Mouse (Mus musculus) forebrain, embryonic 15.5 days (tissue): ENCODE measurements at regions not wholly inside any gene's neighbourhood (a gene's known extent, or its start where the extent isn't known, plus 50 kb on each side); places are given as distances from the start of the nearest gene placed in this dataset.

Experiments
- ATAC-seq: fragments of 200-750 bp; cut with Nextera tagmentation; replicated peaks from 2 replicates; pipeline ENCODE4 v1.8.0; 2017; ENCODE audit warnings: mild to moderate bottlenecking, moderate TSS enrichment, moderate library complexity
- H3K27ac ChIP-seq: fragments of 300-500 bp; sonication (generic); replicated peaks from 2 replicates; pipeline ENCODE4 v1.5.1; 2015; ENCODE audit warnings: mild to moderate bottlenecking, inconsistent platforms
- H3K27me3 ChIP-seq: fragments of 300-500 bp; sonication (generic); 2 replicates; pipeline ENCODE4 v1.6.1; 2015; ENCODE audit warnings: inconsistent platforms
- H3K36me3 ChIP-seq: fragments of 300-500 bp; sonication (generic); 2 replicates; pipeline ENCODE4 v1.6.1; 2015; ENCODE audit warnings: mild to moderate bottlenecking, inconsistent platforms
- H3K4me1 ChIP-seq: fragments of 300-500 bp; sonication (generic); 2 replicates; pipeline ENCODE4 v1.6.1; 2015; ENCODE audit warnings: inconsistent platforms
- H3K4me2 ChIP-seq: fragments of 300-500 bp; sonication (generic); replicated peaks from 2 replicates; pipeline ENCODE4 v1.6.1; 2015; ENCODE audit warnings: mild to moderate bottlenecking, inconsistent platforms
- H3K4me3 ChIP-seq: fragments of 300-500 bp; sonication (generic); 2 replicates; pipeline ENCODE4 v1.5.1; 2015; ENCODE audit warnings: mild to moderate bottlenecking, inconsistent platforms
- H3K9ac ChIP-seq: fragments of 300-500 bp; sonication (generic); replicated peaks from 2 replicates; pipeline ENCODE4 v1.6.1; 2015; ENCODE audit warnings: mild to moderate bottlenecking, inconsistent platforms
- H3K9me3 ChIP-seq: fragments of 300-500 bp; sonication (generic); 2 replicates; pipeline ENCODE4 v1.6.1; 2016; ENCODE audit warnings: inconsistent platforms
- WGBS: fragments of 180-500 bp; shearing (Covaris S2); methylation state at CpG from one replicate; pipeline ENCODE4 v1.1.7; 2015; ENCODE audit warnings: mixed read lengths; 5-methylcytosine and 5-hydroxymethylcytosine counted together

- Histone ChIP-seq H3K27ac (no peak overlapping the region), H3K4me3 (no peak overlapping the region), H3K4me1 (no peaks in the 10 kb centered on the region), H3K36me3 (no peaks in the 10 kb centered on the region), H3K9me3 (no peaks in the 10 kb centered on the region), H3K4me2 (no peak overlapping the region), H3K9ac (no peak overlapping the region), H3K27me3 (no peaks in the 10 kb centered on the region)
- ATAC-seq: no peak
Measured at GRCm38 (mm10) chr15:43581246-43581645, 3447.1 kb downstream of the 9330182O14Rik start.

DNA sequence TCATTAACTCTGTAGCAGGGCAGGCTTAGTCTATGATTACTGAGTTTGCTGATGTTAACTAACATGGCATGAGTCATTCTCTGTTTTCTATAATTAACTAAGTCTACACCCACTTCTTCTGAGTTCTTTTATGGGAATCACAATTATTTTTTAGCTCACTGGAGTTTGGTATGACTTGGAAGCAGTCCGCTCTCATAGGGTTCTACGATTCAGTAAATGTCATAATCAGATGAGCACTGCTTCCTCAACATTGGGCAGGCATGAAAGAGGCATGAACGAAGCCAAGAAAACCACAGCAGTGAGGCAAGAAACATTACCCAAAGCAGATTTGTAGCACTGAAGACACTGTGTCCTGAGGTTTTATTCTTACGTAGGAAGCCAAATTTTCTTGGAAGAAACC is 3451.6 kb downstream of the 9330182O14Rik start:
- no peak overlapping the region for H3K9ac ChIP-seq
- no peaks in the 10 kb centered on the region for H3K4me1 ChIP-seq
- H3K36me3 ChIP-seq: no peaks in the 10 kb centered on the region
- H3K27me3 ChIP-seq: no peaks in the 10 kb centered on the region
- no peaks in the 10 kb centered on the region for H3K9me3 ChIP-seq
- no peak overlapping the region for H3K27ac ChIP-seq
- H3K4me2 ChIP-seq: no peak overlapping the region
- ATAC-seq: no peak
- H3K4me3 ChIP-seq: no peak overlapping the region
- WGBS: 92% methylated on average over 4 of the region's 4 CpGs

DNA sequence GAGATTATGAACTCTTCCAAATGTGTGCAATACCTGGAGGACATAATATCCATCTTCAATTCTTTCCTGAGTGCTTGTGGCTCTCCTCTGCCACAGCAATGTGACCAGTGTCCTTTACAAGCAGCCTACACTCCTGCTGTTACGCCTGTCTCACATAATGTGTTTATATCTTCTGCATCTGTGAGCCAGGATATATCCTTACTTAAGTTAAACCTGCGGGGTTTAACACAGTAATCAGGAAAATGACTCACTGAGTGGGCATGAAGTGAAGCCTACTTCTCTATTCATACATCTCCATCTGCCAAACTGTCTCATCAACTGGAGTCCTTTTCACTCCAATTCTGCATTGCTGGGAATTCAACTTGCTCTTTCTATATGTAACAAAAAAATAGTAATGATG is 3453.9 kb downstream of the 9330182O14Rik start:
- Histone ChIP-seq H3K9me3 (no peaks in the 10 kb centered on the region), H3K36me3 (no peaks in the 10 kb centered on the region), H3K4me1 (no peaks in the 10 kb centered on the region), H3K9ac (no peak overlapping the region), H3K4me2 (no peak overlapping the region), H3K27ac (no peak overlapping the region), H3K27me3 (no peaks in the 10 kb centered on the region), H3K4me3 (no peak overlapping the region)
- WGBS: 90% methylated on average over 2 of the region's 2 CpGs
- ATAC-seq: no peak

GRCm38 (mm10) chr15:43607700-43608099 is 3473.5 kb downstream of the 9330182O14Rik start:
- no peak for ATAC-seq
- WGBS: 79% methylated on average over 4 of the region's 4 CpGs

DNA sequence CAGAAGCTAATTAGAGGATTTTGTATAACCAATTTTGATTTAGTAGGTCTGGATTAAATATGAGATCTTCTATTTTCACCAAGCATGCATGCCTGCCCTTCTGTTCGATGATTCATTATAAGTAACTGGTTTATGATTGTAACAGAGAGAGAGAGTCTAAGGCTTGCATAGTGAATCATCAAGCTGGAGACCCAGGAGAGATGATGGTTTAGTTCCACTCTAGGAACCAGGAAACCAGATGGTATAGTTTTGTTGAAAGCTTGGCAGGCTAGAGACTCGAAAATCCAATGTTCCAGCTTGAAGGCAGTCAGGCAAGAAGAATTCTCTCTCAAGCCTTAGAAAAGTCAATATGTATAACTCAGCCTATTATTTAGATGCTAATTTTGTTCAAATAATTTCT is 3475.7 kb downstream of the 9330182O14Rik start:
- no peaks in the 10 kb centered on the region for H3K36me3 ChIP-seq
- no peaks in the 10 kb centered on the region for H3K9me3 ChIP-seq
- no peak for ATAC-seq
- H3K27me3 ChIP-seq: no peaks in the 10 kb centered on the region
- no peak overlapping the region for H3K4me2 ChIP-seq
- H3K4me3 ChIP-seq: no peak overlapping the region
- no peak overlapping the region for H3K9ac ChIP-seq
- 86% methylated on average over 2 of the region's 2 CpGs for WGBS
- no peak overlapping the region for H3K27ac ChIP-seq
- H3K4me1 ChIP-seq: no peaks in the 10 kb centered on the region

More at GRCm38 (mm10) chr15:43607700-43608099, 3473.5 kb downstream of the 9330182O14Rik start:
- H3K36me3 ChIP-seq: no peaks in the 10 kb centered on the region
- no peak overlapping the region for H3K4me3 ChIP-seq
- no peaks in the 10 kb centered on the region for H3K9me3 ChIP-seq
- H3K4me1 ChIP-seq: no peaks in the 10 kb centered on the region
- H3K4me2 ChIP-seq: no peak overlapping the region
- H3K27me3 ChIP-seq: no peaks in the 10 kb centered on the region
- H3K9ac ChIP-seq: no peak overlapping the region
- no peak overlapping the region for H3K27ac ChIP-seq

DNA sequence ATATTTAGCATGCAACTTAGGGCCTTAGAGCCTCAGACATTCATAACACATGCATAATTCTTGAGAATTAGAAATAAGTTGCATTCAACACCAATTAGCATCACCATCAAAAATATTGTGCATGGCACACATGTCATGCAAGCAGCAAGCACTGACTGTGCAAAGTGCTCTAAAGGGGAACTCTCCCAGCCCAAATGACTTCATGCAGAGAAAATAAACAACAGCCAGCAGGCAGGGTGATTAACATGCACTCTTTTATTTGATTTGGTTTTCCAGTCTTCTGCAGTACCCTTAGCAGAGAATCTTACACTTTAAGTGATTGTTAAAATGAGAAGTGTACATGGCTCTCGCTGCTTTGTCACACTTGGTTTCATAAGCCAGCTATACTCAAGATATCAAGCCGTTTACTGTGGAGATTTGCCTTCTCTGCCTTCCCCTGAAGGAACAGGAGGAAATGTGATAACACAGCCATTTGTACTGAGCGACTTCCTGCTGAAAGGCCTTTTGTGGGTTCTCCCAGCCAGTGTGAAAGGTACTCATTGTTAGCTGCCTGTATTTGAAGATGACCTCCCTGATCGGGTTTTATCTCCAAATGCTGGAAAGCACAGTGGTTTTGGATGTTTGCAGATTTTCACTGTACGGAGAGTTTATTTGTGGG is 3480.0 kb downstream of the 9330182O14Rik start:
- H3K4me3 ChIP-seq: no peak overlapping the region
- no peak for ATAC-seq
- no peak overlapping the region for H3K4me2 ChIP-seq
- H3K9me3 ChIP-seq: no peaks in the 10 kb centered on the region
- H3K4me1 ChIP-seq: no peaks in the 10 kb centered on the region
- H3K27me3 ChIP-seq: no peaks in the 10 kb centered on the region
- H3K36me3 ChIP-seq: no peaks in the 10 kb centered on the region
- WGBS: 42% methylated on average over 5 of the region's 5 CpGs
- H3K9ac ChIP-seq: no peak overlapping the region
- no peak overlapping the region for H3K27ac ChIP-seq

DNA sequence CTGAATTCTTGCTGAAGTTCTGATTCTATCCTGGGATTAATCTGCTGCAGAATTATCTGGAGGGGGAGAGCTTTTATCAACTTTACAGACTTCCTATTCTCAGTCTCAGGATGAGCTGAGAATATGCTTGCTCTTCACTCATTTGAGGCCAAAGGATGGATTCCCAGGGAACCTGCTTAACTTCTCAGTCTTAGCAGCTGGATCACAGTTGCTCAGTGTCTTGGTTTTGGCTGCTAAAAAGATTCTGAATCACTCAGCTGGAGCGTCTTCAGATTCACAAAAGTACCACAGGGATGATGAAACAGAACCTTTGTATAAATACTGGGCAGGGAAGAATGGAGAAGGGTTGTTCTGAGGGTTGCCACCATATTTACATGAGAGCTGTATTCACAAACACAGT is 3481.6 kb downstream of the 9330182O14Rik start:
- Histone ChIP-seq H3K27ac (no peak overlapping the region), H3K27me3 (no peaks in the 10 kb centered on the region), H3K4me3 (no peak overlapping the region), H3K4me1 (no peaks in the 10 kb centered on the region), H3K9ac (no peak overlapping the region), H3K9me3 (no peaks in the 10 kb centered on the region), H3K36me3 (no peaks in the 10 kb centered on the region), H3K4me2 (no peak overlapping the region)
- no peak for ATAC-seq
- WGBS: 88% methylated on average over 1 of the region's 1 CpGs

GRCm38 (mm10) chr15:43624431-43624965 is 3490.3 kb downstream of the 9330182O14Rik start:
- 72% methylated on average over 2 of the region's 2 CpGs for WGBS
- H3K9ac ChIP-seq: no peak overlapping the region
- no peaks in the 10 kb centered on the region for H3K9me3 ChIP-seq
- H3K27me3 ChIP-seq: no peaks in the 10 kb centered on the region
- H3K36me3 ChIP-seq: no peaks in the 10 kb centered on the region
- no peak overlapping the region for H3K4me2 ChIP-seq
- no peak overlapping the region for H3K4me3 ChIP-seq
- no peak overlapping the region for H3K27ac ChIP-seq
- H3K4me1 ChIP-seq: no peaks in the 10 kb centered on the region
- ATAC-seq: no peak

GRCm38 (mm10) chr15:43625021-43625510 is 3490.9 kb downstream of the 9330182O14Rik start:
- no peak overlapping the region for H3K27ac ChIP-seq
- no peak for ATAC-seq
- no peaks in the 10 kb centered on the region for H3K4me1 ChIP-seq
- no peak overlapping the region for H3K4me2 ChIP-seq
- H3K9ac ChIP-seq: no peak overlapping the region
- H3K4me3 ChIP-seq: no peak overlapping the region
- WGBS: 81% methylated on average over 4 of the region's 4 CpGs
- no peaks in the 10 kb centered on the region for H3K9me3 ChIP-seq
- H3K27me3 ChIP-seq: no peaks in the 10 kb centered on the region
- no peaks in the 10 kb centered on the region for H3K36me3 ChIP-seq

- H3K9me3 ChIP-seq: no peaks in the 10 kb centered on the region
- no peaks in the 10 kb centered on the region for H3K27me3 ChIP-seq
- no peaks in the 10 kb centered on the region for H3K36me3 ChIP-seq
- H3K4me3 ChIP-seq: no peak overlapping the region
- no peaks in the 10 kb centered on the region for H3K4me1 ChIP-seq
- no peak overlapping the region for H3K4me2 ChIP-seq
- H3K9ac ChIP-seq: no peak overlapping the region
- no peak for ATAC-seq
- no peak overlapping the region for H3K27ac ChIP-seq
- 85% methylated on average over 2 of the region's 2 CpGs for WGBS
Measured at GRCm38 (mm10) chr15:43650818-43651500, 3516.8 kb downstream of the 9330182O14Rik start.

DNA sequence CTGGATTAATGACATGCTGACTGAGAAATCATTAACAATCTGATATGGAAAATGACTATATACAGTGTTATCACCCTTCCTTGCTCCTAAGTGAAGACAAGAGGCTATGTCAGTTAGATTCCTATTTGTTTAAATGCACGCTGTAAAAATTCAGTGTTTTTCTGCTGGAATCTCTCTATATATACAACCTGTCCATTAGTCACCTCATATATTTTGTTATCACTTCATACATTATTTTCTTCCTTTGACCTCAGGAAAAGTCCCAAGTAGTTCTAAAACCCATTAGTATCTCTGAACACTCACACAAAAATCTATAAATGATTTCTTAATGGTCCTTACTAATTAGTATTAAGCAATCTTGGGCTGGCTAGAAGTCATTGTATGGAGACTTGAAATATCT is 3529.5 kb downstream of the 9330182O14Rik start:
- Histone ChIP-seq H3K4me1 (no peaks in the 10 kb centered on the region), H3K9me3 (no peaks in the 10 kb centered on the region), H3K27ac (no peak overlapping the region), H3K4me2 (no peak overlapping the region), H3K4me3 (no peak overlapping the region), H3K9ac (no peak overlapping the region), H3K36me3 (no peaks in the 10 kb centered on the region), H3K27me3 (no peaks in the 10 kb centered on the region)
- WGBS: 80% methylated on average over 1 of the region's 1 CpGs
- ATAC-seq: no peak

DNA sequence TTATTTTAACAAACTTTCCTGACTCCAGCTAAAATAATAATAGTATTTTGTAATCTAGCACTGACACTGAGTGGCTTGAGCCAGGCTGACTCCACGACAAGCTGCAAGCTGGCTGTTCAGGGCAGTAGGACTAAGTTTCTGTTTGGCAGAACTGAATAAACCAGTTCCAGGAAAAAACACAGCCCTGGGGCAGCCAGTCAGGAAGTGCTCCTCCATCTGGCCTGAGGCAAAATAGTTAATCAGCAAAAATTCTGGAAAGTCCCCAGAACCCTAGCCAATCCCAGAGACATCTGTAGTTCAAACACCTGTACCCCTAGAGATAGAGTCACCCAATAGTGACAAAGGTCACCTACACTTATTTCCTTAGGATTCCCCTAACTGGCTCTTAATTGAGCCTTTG is 3544.7 kb downstream of the 9330182O14Rik start:
- 52% methylated on average over 1 of the region's 1 CpGs for WGBS
- no peak for ATAC-seq
- Histone ChIP-seq H3K36me3 (no peaks in the 10 kb centered on the region), H3K4me2 (no peak overlapping the region), H3K27me3 (no peaks in the 10 kb centered on the region), H3K4me1 (no peaks in the 10 kb centered on the region), H3K9me3 (no peaks in the 10 kb centered on the region), H3K4me3 (no peak overlapping the region), H3K27ac (no peak overlapping the region), H3K9ac (no peak overlapping the region)
